Mouse (Mus musculus) urinary bladder, postnatal 14 days (tissue): Measurements from ENCODE around the gene Exoc3l2.

Experiments used
- DNase-seq: peaks from one replicate; pipeline ENCODE4 v3.0.0; 2021; ENCODE audit warnings: low spot score

Gene Exoc3l2

GRCm38 (mm10) chr7:19523757-19524419 lies 60.8 kb downstream of the Exoc3l2 start:
- DNase-seq, result peak; percentile 56

GRCm38 (mm10) chr7:19524420-19525104 lies 61.4 kb downstream of the Exoc3l2 start:
- DNase-seq, result no peak

GRCm38 (mm10) chr7:19525105-19525481 lies 62.0 kb downstream of the Exoc3l2 start:
- no peak for DNase-seq

- DNase-seq, result no peak
Observed at GRCm38 (mm10) chr7:19531077-19531476, 67.9 kb downstream of the Exoc3l2 start.

GRCm38 (mm10) chr7:19532240-19532639 lies 69.1 kb downstream of the Exoc3l2 start:
- DNase-seq, result no peak

- no peak for DNase-seq
Observed at GRCm38 (mm10) chr7:19534676-19535075, 71.5 kb downstream of the Exoc3l2 start.

GRCm38 (mm10) chr7:19540771-19541566 lies 77.8 kb downstream of the Exoc3l2 start:
- peak; percentile 28 for DNase-seq

- no peak for DNase-seq
Observed at GRCm38 (mm10) chr7:19541681-19542154, 78.6 kb downstream of the Exoc3l2 start.

GRCm38 (mm10) chr7:19542155-19542691 lies 79.1 kb downstream of the Exoc3l2 start:
- no peak for DNase-seq

GRCm38 (mm10) chr7:19543584-19543983 lies 80.5 kb downstream of the Exoc3l2 start:
- no peak for DNase-seq

- no peak for DNase-seq
Observed at GRCm38 (mm10) chr7:19546007-19546406, 82.9 kb downstream of the Exoc3l2 start.
